Mouse (Mus musculus): ENCODE measurements around the gene Veph1.

DNA sequence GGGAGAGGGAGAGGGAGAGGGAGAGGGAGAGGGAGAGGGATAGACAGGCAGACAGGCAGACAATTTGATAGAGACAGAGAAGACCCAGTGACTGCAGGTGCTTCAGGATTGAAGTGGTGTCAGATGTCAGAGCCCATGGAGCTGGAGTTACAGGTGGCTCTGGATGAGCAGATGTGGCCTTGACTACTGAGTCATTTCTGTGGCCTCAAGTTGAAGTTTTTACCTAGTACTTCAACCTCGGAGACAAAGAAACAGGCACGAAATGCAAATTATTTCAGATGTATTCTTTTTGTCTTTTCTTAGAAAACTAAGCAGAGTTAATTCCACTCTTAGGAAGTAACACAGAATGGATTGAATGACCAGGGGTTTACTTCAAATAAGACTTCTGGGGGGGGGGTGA, 195.6 kb downstream of the Veph1 start:
- no peak for TF ChIP-seq ZNF384 (IDR thresholded peaks at IDR 0.05; ENCODE audit: low read depth, low read length)
- TF ChIP-seq CHD2 (IDR thresholded peaks at IDR 0.05; ENCODE audit: low read depth, low read length) = no peak
- no peak for TF ChIP-seq MAFK (IDR thresholded peaks at IDR 0.05; ENCODE audit: insufficient read depth, low read depth, low read length)
- no peak for TF ChIP-seq ZC3H11A (IDR thresholded peaks at IDR 0.05; ENCODE audit: borderline replicate concordance, low read depth, low read length)
- no peak for TF ChIP-seq HCFC1 (IDR thresholded peaks at IDR 0.05; ENCODE audit: borderline replicate concordance, insufficient read depth, low read length)
